Mouse (Mus musculus) liver, embryonic 14.5 days (tissue): ENCODE results near the gene Tspan1.

Experiments used
- CTCF ChIP-seq: IDR thresholded peaks from 2 replicates; pipeline ENCODE4 v1.5.1; 2016; ENCODE audit warnings: antibody characterized with exemption, low read depth, control low read depth
- EP300 ChIP-seq: IDR thresholded peaks from 2 replicates; pipeline ENCODE4 v1.6.1; 2016; ENCODE audit warnings: antibody characterized with exemption, low read depth

DNA sequence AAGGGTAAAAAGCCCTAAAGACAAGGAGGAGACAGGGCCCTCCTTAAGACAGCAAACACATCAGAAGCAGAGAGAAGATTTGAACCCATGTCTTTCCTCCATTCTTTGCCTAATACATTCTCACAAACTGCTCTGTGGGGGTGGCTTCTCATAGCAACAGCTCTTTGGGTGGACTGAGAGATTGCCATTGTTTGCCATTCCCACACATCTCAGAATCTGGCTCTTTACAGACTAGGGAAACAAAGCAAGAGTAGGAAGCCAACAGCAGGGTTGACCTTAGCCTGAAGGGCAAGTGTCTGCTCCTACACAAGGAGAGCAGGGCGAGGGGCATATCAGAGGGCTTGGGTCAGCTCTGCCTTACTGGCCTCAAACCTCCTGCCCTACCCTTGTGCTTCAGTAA, 25.7 kb downstream of the Tspan1 start:
- TF ChIP-seq CTCF (no peak), EP300 (no peak)
